ENCODE assay signal across 17 mouse cellular contexts in the genomic region with DNA sequence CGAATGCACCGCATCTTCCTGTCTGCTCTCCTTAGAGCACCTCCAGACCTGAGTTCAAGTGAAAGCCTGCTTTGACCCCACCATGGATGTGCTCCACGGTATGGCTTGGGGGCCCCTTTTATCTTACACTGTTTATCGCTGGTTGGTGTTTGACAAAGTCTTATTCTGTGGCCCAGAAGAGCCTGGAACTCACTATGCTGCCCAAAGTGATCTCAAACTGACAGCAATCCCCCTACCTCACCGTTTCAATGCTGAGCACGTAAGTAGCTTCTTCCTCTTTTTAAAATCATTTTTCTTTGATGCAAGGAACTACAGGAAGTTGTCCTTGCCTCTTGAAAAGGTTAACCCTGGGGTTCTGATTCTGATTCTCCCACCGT.
A peak's percentile ranks its signal among the peaks of the same experiment; 100 is the strongest.
DNase-seq lines count a peak whose midpoint lies in the region; ATAC-seq lines count a peak whose summit lies in the region.
"Had no signal": no experiment of that assay in that cellular context is flagged by ENCODE, and none has a peak within 500 bp of the region (broad histone marks: within the 10 kb centered on the region; RNA-seq: fewer than 3 reads in every experiment).

No protein-coding gene starts in this region.

- H3K9ac ChIP-seq in limb, embryonic 11.5 days (ENCODE audit: low read length), result no peak overlapping the region
- H3K9ac ChIP-seq in hindbrain, embryonic 16.5 days (ENCODE audit: low read depth, low read length), result no peak overlapping the region
- H3K9ac ChIP-seq: midbrain, embryonic 12.5 days had no signal

- H3K27me3 ChIP-seq in limb, embryonic 11.5 days (ENCODE audit: control insufficient read depth, insufficient read depth, low read length), result no peaks in the 10 kb centered on the region
- H3K27me3 ChIP-seq in hindbrain, embryonic 16.5 days (replicated peaks; ENCODE audit: control insufficient read depth, insufficient read depth, low read length), result no peaks in the 10 kb centered on the region
- H3K27me3 ChIP-seq: midbrain, embryonic 12.5 days; neural tube, embryonic 13.5 days; Patski had no signal

- WGBS in limb, embryonic 11.5 days, result 75% methylated on average over 7 of the region's 7 CpGs
- WGBS in hindbrain, embryonic 16.5 days, result 88% methylated on average over 7 of the region's 7 CpGs

- H3K9me3 ChIP-seq in limb, embryonic 11.5 days (ENCODE audit: control insufficient read depth, low read length), result no peaks in the 10 kb centered on the region
- H3K9me3 ChIP-seq in hindbrain, embryonic 16.5 days (ENCODE audit: control insufficient read depth, low read length), result no peaks in the 10 kb centered on the region
- H3K9me3 ChIP-seq: midbrain, embryonic 12.5 days; neural tube, embryonic 13.5 days had no signal

- H3K4me1 ChIP-seq in limb, embryonic 11.5 days (ENCODE audit: control insufficient read depth, insufficient read depth, low read length), result 0 out of 2 replicates have a peak, but pooled peaks cover 5% of the 10 kb centered on the region
- no peaks in the 10 kb centered on the region for H3K4me1 ChIP-seq in hindbrain, embryonic 16.5 days (ENCODE audit: control insufficient read depth, insufficient read depth, low read depth, low read length)
- H3K4me1 ChIP-seq: midbrain, embryonic 12.5 days had no signal

- peak; percentile 11 for DNase-seq in thymus, postnatal 0 days (ENCODE audit: low spot score)
- DNase-seq in thymus, postnatal 36 days, result no peak
- DNase-seq in limb, embryonic 11.5 days (ENCODE audit: low spot score), result no peak
- DNase-seq in heart, postnatal 4 days, result no peak
- DNase-seq in right cerebral cortex, postnatal 36 days (ENCODE audit: low spot score in 2 of 2), result no peak
- DNase-seq in right cerebral cortex, postnatal 4 days, result no peak
- DNase-seq: cerebellum, adult 11 months; heart, adult 11 months; heart, postnatal 10 days; right cerebral cortex, postnatal 25 days; thymus, adult 18-20 months had no signal

- 0 out of 2 replicates have a peak, but pooled peaks have one; percentile 8 for ATAC-seq in limb, embryonic 11.5 days (ENCODE audit: insufficient number of reproducible peaks, low FRiP score, low TSS enrichment, low read depth)
- peak; percentile 43 for ATAC-seq in megakaryocyte, adult 5-6 weeks (ENCODE audit: poor library complexity, severe bottlenecking)
- no peak for ATAC-seq in hindbrain, embryonic 16.5 days
- ATAC-seq: forebrain, embryonic 14.5 days; Patski had no signal

- H3K27ac ChIP-seq in limb, embryonic 11.5 days (replicated peaks; ENCODE audit: low read depth, low read length), result no peak overlapping the region
- H3K27ac ChIP-seq in hindbrain, embryonic 16.5 days (ENCODE audit: low read depth, low read length), result no peak overlapping the region
- H3K27ac ChIP-seq: midbrain, embryonic 12.5 days; neural tube, embryonic 13.5 days had no signal

- no peaks in the 10 kb centered on the region for H3K36me3 ChIP-seq in limb, embryonic 11.5 days (ENCODE audit: control insufficient read depth, insufficient read depth, low read length)
- no peaks in the 10 kb centered on the region for H3K36me3 ChIP-seq in hindbrain, embryonic 16.5 days (ENCODE audit: control insufficient read depth, insufficient read depth, low read length)
- H3K36me3 ChIP-seq: midbrain, embryonic 12.5 days; neural tube, embryonic 13.5 days had no signal

- H3K4me2 ChIP-seq in limb, embryonic 11.5 days (ENCODE audit: low read depth, severe bottlenecking), result no peak overlapping the region
- H3K4me2 ChIP-seq in hindbrain, embryonic 16.5 days (ENCODE audit: low read length), result no peak overlapping the region
- H3K4me2 ChIP-seq: midbrain, embryonic 12.5 days had no signal

- H3K4me3 ChIP-seq in limb, embryonic 11.5 days (ENCODE audit: low read depth, low read length), result no peak overlapping the region
- H3K4me3 ChIP-seq in hindbrain, embryonic 16.5 days (ENCODE audit: low read length), result no peak overlapping the region
- H3K4me3 ChIP-seq: midbrain, embryonic 12.5 days had no signal
